Mouse (Mus musculus) midbrain, embryonic 10.5 days (tissue): ENCODE results near the gene Pigu. TPM values are rescaled to one million over a fixed set of nuclear protein-coding genes. Genes with fewer than 3 reads are reported as not detected.

Experiments
- DNase-seq: peaks from one replicate; pipeline ENCODE4 v3.0.0-alpha.2; 2017; ENCODE audit warnings: low spot score
- H3K27ac ChIP-seq: fragments of 300-500 bp; sonication (generic); replicated peaks from 2 replicates; pipeline ENCODE4 v1.5.1; 2016; ENCODE audit warnings: mild to moderate bottlenecking
- H3K27me3 ChIP-seq: fragments of 300-500 bp; sonication (generic); 2 replicates; pipeline ENCODE4 v1.6.1; 2016; ENCODE audit warnings: low read depth, mild to moderate bottlenecking; ENCODE audit not compliant: poor library complexity, severe bottlenecking
- H3K36me3 ChIP-seq: fragments of 300-500 bp; sonication (generic); 2 replicates; pipeline ENCODE4 v1.6.1; 2016; ENCODE audit warnings: mild to moderate bottlenecking, moderate library complexity
- H3K4me1 ChIP-seq: fragments of 300-500 bp; sonication (generic); 2 replicates; pipeline ENCODE4 v1.6.1; 2016
- H3K4me3 ChIP-seq: fragments of 300-500 bp; sonication (generic); 2 replicates; pipeline ENCODE4 v1.5.1; 2016; ENCODE audit warnings: mild to moderate bottlenecking, moderate library complexity
- H3K9me3 ChIP-seq: fragments of 300-500 bp; sonication (generic); replicated peaks from 2 replicates; pipeline ENCODE4 v1.6.1; 2016; ENCODE audit warnings: mild to moderate bottlenecking
- WGBS: fragments of 180-500 bp; shearing (Covaris S2); methylation state at CpG from one replicate; pipeline ENCODE4 v1.1.7; 2016; 5-methylcytosine and 5-hydroxymethylcytosine counted together
- polyA plus RNA-seq: library from polyadenylated mRNA; unstranded; fragments of >200 nt; fragmentation: Nextera tagmentation; extraction: Ambion mirVana; gene quantifications from 2 replicates; pipeline ENCODE4 v1.2.1, GENCODE M21; 2016

Gene Pigu
- polyA plus RNA-seq, 1 experiment from 2014 or later = 57.1 TPM

DNA sequence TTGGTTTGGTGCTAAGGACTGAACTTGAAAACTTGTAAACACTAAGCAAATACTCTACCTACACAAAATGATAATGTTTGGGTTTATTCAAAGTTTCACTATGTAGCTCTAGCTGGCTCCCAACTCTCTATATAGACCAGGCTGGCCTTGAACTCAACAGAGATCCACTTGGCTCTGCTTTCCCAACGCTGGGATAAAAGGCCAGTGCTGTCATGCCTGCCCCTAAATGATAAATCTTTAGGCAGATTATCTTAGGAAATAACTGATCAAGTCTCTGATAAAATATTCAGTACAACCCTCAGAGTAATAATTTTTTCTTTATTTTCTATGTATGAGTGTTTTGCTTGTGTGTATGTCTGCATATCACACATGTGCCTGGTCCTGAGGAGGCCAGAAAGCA, 10.6 kb downstream of the Pigu start:
- H3K4me3 ChIP-seq = no peak overlapping the region
- 85% methylated on average over 1 of the region's 1 CpGs for WGBS
- DNase-seq = no peak
- H3K27ac ChIP-seq = no peak overlapping the region
- no peaks in the 10 kb centered on the region for H3K4me1 ChIP-seq
- no peaks in the 10 kb centered on the region for H3K9me3 ChIP-seq
- H3K27me3 ChIP-seq = no peaks in the 10 kb centered on the region
- peaks cover 43% of the 10 kb centered on the region for H3K36me3 ChIP-seq

DNA sequence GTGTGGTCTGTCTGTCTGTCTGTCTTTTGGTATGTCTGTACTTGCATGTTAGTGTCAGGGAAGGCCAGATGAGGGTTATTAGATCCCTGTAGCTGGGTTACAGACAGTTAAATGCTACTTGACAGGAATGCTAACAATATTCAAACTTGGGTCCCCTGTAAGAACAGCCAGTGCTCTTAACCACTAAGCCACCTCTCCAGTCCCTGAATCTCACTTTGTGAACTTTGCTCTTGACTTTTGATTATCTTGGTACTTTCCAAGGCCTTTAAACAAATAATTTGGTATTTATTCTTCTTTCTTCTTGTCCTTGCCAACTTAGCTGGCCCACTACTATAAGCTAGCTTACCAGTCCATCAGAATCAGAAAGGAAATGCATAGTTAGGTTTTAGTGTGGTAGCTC, 17.1 kb downstream of the Pigu start:
- Histone ChIP-seq H3K36me3 (peaks cover 33% of the 10 kb centered on the region), H3K27ac (no peak overlapping the region), H3K27me3 (no peaks in the 10 kb centered on the region)

DNA sequence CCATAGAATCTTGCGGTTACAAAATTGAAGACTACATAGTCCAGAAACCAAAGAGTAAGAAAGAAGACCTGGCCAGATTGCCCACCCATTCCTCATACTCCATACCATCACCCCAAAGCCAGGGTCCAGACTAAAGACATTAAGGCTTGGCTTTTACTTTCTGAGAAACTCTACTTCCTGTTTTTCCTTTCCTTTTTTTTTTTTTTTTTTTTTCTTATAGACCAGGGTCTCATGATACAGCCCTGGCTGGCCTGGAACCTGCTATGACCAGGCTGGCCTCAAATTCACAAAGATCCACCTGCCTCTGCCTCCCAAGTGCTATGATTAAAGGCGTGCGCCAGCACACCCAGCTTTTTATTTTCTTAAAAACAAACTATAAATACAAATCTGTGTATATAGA, 21.0 kb downstream of the Pigu start:
- WGBS = 96% methylated on average over 3 of the region's 3 CpGs

More for the DNA sequence above, 17.1 kb downstream of the Pigu start:
- Histone ChIP-seq H3K9me3 (no peaks in the 10 kb centered on the region), H3K4me3 (no peak overlapping the region), H3K4me1 (no peaks in the 10 kb centered on the region)
- DNase-seq = no peak

DNA sequence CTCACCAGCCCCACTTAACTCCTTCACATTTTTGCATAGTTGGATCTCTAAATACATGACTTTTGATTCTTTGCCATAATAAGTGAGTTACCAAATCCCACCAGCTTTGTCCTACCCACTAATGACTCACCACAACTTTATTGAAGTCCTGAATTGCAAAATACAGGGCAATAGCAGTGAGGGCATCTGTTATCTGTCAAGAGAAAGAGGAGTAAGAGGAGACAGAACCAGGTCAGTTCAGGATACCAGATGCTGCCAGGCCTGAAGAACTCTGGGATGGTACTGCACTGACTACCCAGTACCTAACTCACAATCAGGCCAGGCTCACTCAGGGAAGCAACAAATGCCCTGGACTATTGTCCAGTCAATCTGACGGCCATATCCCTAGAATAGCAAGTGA, 22.0 kb downstream of the Pigu start:
- Histone ChIP-seq H3K27me3 (no peaks in the 10 kb centered on the region), H3K36me3 (peaks cover 56% of the 10 kb centered on the region), H3K4me1 (no peaks in the 10 kb centered on the region), H3K4me3 (no peak overlapping the region), H3K27ac (no peak overlapping the region), H3K9me3 (no peaks in the 10 kb centered on the region)
- DNase-seq = no peak
- 88% methylated on average over 1 of the region's 1 CpGs for WGBS

More for the DNA sequence above, 21.0 kb downstream of the Pigu start:
- Histone ChIP-seq H3K27me3 (no peaks in the 10 kb centered on the region), H3K4me1 (no peaks in the 10 kb centered on the region), H3K9me3 (no peaks in the 10 kb centered on the region), H3K4me3 (no peak overlapping the region), H3K36me3 (peaks cover 46% of the 10 kb centered on the region), H3K27ac (no peak overlapping the region)
- DNase-seq = no peak

DNA sequence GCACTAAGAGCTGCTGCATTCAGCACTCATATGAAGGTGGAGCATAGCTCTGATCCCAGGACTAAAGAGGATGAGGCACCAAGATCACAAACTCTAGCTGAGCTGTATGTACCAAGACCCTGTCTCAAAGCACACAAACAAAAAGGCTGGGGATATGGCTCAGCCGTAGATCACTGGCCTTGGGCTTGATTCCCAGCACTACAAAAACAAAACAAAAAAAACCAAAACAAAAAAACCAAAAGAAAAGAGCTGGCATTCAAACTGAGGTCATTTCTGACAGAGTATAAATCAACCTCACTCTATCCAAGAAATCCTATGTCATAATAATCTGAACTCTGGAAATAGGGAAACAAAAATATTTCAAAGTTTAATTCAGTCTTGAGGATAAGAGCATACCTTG, 23.8 kb downstream of the Pigu start:
- H3K27ac ChIP-seq = no peak overlapping the region
- no peaks in the 10 kb centered on the region for H3K27me3 ChIP-seq
- DNase-seq = no peak
- peaks cover 68% of the 10 kb centered on the region for H3K36me3 ChIP-seq
- H3K9me3 ChIP-seq = no peaks in the 10 kb centered on the region
- no peaks in the 10 kb centered on the region for H3K4me1 ChIP-seq
- 89% methylated on average over 1 of the region's 1 CpGs for WGBS
- no peak overlapping the region for H3K4me3 ChIP-seq

DNA sequence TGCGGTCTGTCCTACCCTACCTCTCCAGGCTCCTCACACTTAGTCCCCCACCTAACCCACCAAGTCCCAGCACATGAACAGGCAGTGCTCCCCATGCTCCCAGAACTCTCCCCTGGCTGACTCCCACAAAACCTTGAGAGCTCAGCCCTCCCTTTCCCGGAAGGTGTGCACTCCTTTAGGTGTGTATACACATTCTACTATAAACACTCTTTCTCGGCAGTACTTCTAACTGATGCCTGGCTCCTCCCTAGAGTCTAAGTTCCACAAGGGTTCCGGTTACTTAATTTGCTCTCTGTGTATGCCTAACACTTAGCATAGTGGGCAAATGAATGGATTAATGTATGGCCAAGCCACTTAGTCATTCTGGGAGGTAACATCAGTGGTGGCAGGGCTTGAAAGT, 25.9 kb downstream of the Pigu start:
- no peak overlapping the region for H3K27ac ChIP-seq
- no peak for DNase-seq
- H3K9me3 ChIP-seq = no peaks in the 10 kb centered on the region
- H3K36me3 ChIP-seq = peaks cover 86% of the 10 kb centered on the region
- H3K4me3 ChIP-seq = no peak overlapping the region
- no peaks in the 10 kb centered on the region for H3K4me1 ChIP-seq
- no peaks in the 10 kb centered on the region for H3K27me3 ChIP-seq
- WGBS = 93% methylated on average over 4 of the region's 4 CpGs

DNA sequence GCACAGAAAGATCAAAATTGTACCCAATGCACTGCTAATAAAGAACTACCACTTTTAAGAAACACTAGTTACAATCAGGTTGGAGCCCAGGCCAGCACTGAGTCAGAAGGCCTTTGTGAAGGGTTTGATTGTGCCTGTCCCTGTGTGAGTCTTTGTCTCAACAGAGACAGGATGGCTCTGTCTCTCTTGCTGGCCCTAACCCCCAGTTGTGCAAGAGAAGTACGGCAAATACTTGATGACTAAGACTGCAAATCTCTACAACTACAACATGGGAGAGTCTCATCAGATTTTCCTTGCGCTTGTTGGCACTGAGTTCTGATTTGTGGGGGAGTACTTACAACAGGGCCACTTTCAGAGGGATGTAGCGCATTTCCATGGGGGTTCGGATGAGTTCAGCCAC, 26.4 kb downstream of the Pigu start:
- H3K4me3 ChIP-seq = no peak overlapping the region
- H3K36me3 ChIP-seq = peaks cover 88% of the 10 kb centered on the region
- H3K4me1 ChIP-seq = no peaks in the 10 kb centered on the region
- no peaks in the 10 kb centered on the region for H3K27me3 ChIP-seq
- no peaks in the 10 kb centered on the region for H3K9me3 ChIP-seq
- WGBS = 97% methylated on average over 4 of the region's 4 CpGs
- no peak overlapping the region for H3K27ac ChIP-seq
- DNase-seq = no peak

DNA sequence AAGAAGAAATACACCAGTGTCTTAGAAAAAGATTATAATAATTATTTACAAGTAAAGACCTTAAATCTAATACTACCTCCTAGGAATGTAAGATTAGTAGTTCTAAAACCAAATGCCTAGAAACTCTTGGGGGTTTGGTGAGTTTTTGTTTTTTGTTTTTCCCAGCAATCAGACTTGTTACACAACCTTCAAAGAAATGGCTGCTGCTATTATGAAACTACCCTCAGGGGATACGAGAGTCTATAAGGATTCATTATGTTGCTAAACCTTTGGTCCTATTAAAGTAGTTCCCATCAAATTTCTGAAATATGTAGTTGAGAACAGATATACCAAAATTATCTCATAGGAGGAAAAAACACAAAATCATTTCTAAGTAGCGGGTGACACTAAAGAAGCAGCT, 27.5 kb downstream of the Pigu start:
- DNase-seq = no peak
- Histone ChIP-seq H3K4me3 (no peak overlapping the region), H3K36me3 (peaks cover 82% of the 10 kb centered on the region), H3K4me1 (no peaks in the 10 kb centered on the region), H3K9me3 (no peaks in the 10 kb centered on the region), H3K27ac (no peak overlapping the region), H3K27me3 (no peaks in the 10 kb centered on the region)
- WGBS = 94% methylated on average over 2 of the region's 2 CpGs

DNA sequence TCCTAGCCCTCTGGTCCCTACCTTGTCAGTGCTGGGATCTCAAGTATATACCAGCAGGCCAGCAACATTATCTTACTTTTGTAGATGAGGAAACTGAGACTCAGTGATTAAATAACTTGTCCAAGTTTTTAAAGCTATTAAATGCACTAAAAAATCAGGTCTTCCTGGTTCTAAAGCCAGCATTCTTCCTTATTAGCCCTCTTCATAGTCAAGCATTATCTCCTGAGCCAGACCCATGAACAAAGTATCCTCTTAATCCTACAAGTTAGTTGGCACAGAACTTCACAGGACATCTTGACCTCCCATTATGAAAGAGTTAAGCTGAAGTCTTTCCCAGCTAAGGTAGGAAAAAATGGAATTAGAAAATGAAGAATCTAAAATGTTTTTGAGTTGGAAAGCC, 28.3 kb downstream of the Pigu start:
- no peak overlapping the region for H3K4me3 ChIP-seq
- no peaks in the 10 kb centered on the region for H3K4me1 ChIP-seq
- peaks cover 76% of the 10 kb centered on the region for H3K36me3 ChIP-seq
- H3K9me3 ChIP-seq = no peaks in the 10 kb centered on the region
- no peak for DNase-seq
- no peak overlapping the region for H3K27ac ChIP-seq
- no peaks in the 10 kb centered on the region for H3K27me3 ChIP-seq

DNA sequence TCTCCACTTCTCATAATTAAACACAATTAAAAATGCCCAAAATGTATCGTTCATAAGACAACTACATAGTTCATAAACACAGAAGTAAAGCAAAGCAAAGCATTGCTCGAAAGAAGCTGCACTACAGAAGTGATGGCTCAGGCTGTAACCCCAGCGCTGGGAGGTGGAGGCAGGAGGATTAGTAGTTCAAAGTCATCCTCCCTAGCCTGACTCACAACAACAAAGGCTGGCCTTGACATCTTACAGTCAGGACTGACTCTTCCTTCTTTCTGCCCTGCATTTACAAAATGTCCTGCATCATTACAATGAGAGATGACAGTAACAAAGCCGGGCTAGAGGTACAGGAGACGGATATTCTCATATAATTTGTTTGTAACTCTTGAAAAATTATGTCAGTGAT, 29.3 kb downstream of the Pigu start:
- no peak for DNase-seq
- no peaks in the 10 kb centered on the region for H3K27me3 ChIP-seq
- no peak overlapping the region for H3K27ac ChIP-seq
- H3K9me3 ChIP-seq = no peaks in the 10 kb centered on the region
- H3K4me3 ChIP-seq = no peak overlapping the region
- peaks cover 72% of the 10 kb centered on the region for H3K36me3 ChIP-seq
- no peaks in the 10 kb centered on the region for H3K4me1 ChIP-seq
- WGBS = 91% methylated on average over 5 of the region's 5 CpGs

DNA sequence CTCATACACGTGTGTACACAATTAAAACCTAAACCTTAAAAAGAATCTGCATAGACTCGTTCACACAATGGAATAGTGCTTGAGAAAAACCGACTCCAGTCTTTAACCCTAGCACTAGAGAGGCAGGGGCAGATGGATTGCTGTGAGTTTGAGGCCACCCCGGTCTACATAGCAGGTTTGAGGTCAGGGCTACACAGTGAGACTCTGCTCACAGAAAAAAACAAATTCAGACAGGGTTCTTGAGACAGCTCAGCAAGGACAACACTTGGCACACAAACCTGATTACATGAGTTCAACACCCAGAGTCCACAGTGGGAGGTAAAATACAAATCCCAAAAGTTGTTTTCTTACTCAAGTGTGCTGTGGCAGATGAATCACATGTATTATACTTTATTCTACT, 31.2 kb downstream of the Pigu start:
- Histone ChIP-seq H3K27me3 (no peaks in the 10 kb centered on the region), H3K4me1 (no peaks in the 10 kb centered on the region), H3K4me3 (no peak overlapping the region), H3K9me3 (no peaks in the 10 kb centered on the region), H3K36me3 (peaks cover 66% of the 10 kb centered on the region), H3K27ac (no peak overlapping the region)
- WGBS = 87% methylated on average over 4 of the region's 4 CpGs
- no peak for DNase-seq

DNA sequence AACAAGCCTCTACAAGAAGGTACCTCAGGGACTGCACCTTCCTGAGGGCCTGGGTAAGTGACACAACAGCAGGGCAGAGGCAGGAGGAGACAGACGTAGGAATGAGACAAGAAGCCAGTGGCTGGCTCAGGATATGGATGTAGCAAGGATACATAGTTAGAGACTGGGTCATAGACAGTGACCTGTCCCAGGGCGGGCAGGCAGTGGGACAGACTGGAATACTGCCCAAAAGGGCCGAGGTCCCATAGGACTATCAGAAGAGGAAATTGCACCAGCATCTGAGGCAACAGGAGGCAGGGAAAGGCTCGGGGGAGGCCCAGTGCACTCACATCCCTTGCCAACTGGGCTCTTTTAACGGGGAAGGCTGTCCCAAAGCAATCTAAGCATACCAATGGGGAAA, 36.6 kb downstream of the Pigu start:
- H3K4me3 ChIP-seq = no peak overlapping the region
- peaks cover 34% of the 10 kb centered on the region for H3K36me3 ChIP-seq
- no peaks in the 10 kb centered on the region for H3K4me1 ChIP-seq
- no peaks in the 10 kb centered on the region for H3K9me3 ChIP-seq
- no peak overlapping the region for H3K27ac ChIP-seq
- H3K27me3 ChIP-seq = no peaks in the 10 kb centered on the region
- WGBS = 85% methylated on average over 5 of the region's 5 CpGs
- no peak for DNase-seq

DNA sequence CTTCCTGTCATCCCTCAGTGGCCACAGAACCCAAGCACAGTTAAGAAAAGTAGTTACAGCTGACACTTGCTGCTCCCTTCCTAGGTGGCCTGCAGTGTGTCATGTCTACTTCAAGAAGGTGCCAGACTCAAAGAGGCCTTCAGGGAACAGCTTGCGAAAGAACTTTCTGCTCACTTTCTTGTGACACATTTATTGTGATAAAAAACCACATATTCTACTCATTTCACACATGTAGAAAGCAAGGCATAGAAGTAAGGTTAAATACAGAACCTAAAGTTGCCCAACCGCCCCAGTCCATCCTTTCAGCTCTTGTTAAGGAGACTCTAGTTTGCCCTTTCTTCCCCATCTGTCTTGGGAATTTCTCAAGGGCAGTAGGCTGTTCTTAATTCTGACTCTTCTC, 38.6 kb downstream of the Pigu start:
- DNase-seq = no peak
- 95% methylated on average over 2 of the region's 2 CpGs for WGBS
- peaks cover 39% of the 10 kb centered on the region for H3K36me3 ChIP-seq
- no peaks in the 10 kb centered on the region for H3K9me3 ChIP-seq
- H3K4me3 ChIP-seq = no peak overlapping the region
- no peak overlapping the region for H3K27ac ChIP-seq
- H3K4me1 ChIP-seq = peaks cover 8% of the 10 kb centered on the region
- H3K27me3 ChIP-seq = no peaks in the 10 kb centered on the region

DNA sequence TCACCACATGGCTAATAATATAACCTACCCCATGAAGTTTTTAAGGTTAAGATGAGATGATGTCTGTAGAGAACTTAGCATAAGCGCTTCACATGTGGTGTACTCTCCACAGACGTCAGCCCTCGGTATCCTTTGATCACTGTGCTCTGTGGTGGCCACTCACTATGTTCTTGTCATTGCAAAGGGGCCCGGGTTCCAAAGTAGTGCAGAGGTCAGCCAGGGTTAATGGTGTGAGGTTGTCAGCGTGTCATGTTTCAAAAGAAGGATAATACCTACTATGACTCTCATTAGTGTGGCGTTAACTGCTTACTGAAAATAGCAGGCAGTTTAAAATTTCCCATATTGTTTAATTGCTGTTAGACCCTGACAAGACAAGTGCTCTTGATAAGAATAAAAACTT, 43.6 kb downstream of the Pigu start:
- no peak for DNase-seq
- peaks cover 41% of the 10 kb centered on the region for H3K36me3 ChIP-seq
- H3K4me3 ChIP-seq = no peak overlapping the region
- no peak overlapping the region for H3K27ac ChIP-seq
- H3K9me3 ChIP-seq = no peaks in the 10 kb centered on the region
- H3K27me3 ChIP-seq = no peaks in the 10 kb centered on the region
- H3K4me1 ChIP-seq = peaks cover 19% of the 10 kb centered on the region
- 61% methylated on average over 6 of the region's 6 CpGs for WGBS
